Mouse (Mus musculus) spleen, postnatal 10 days (tissue): Measurements from ENCODE around the gene Ifit3.
"Not testable (repeated sequence)": the region's sequence is repeated elsewhere in the genome, so short reads cannot be mapped to it uniquely, and the experiment has no call there.

Experiments used
- DNase-seq, 2 experiments: peaks; one replicate each; pipeline ENCODE4 v3.0.0; 2021 to 2022; ENCODE audit warnings: low spot score in 2 of 2

Ifit3 gene

DNA sequence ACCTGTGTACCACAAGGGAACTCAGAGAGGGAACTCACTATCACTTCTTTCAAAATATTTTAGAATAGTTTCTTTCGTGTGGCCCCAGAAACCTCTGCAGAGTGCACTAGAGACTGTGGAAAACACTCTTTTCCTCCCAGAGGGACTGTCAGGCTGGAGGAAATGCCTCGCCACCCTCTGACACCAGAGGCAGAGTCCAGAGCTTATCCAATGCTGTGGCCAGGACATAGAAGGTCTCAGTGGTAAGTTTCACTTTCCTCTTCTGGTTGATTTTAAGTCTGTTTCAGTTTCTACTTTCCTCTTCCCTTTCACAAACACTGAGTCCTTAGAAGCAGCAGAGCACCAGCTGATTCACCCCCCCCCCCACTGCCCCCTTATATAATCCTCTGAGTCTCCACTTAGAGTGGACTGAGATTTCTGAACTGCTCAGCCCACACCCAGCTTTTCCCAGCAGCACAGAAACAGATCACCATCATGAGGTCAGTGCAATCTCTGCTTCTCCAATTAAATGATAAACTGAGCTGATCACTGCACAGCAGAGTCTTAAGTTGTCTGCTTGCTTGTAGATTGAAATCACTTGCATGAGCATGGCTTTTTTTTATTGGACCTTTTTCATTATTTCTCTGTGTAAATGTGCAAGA lies at the start of gene Ifit3:
Gene Ifit3 (plus strand): TSS at position 406 of the 641 bp plus-strand sequence.
- not testable (repeated sequence) for DNase-seq

DNA sequence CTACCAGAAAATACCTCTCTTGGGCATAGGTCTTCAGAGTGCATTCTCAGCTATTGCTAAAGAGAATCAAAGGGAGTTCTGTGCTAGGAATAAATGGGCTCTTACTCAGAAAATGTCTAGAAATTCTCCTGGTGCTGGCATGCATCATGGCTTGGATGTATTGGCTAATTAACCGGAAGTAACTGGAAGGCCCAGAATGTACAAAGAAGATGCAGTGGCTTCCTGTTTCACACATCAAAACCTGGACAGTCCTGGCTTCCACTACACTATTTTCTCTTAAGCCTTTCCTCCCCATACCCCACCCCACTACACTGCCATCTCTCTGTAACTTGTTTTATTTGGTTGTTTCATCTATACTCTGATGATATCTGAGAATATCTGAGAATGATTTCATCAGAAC lies 43.9 kb upstream of the Ifit3 start:
- no peak for DNase-seq

DNA sequence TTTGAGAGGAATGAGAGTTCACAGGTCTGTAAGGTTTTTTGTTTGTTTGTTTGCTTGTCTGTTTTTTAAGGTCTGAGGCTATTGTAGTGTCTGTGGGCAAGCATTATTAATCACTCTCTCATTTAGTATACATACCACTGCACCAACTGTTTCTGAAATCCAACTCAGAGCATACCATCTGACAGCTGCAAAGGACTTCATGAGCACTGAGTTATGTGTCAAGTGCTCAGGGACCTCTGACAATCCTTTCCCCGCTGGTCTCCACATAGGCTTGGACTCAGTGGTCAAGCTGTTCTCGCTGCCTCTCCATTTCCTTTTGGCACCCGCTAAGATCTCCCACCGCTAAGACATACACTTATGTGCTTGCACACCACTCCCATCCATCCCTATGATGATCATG lies 37.1 kb upstream of the Ifit3 start:
- no peak for DNase-seq

DNA sequence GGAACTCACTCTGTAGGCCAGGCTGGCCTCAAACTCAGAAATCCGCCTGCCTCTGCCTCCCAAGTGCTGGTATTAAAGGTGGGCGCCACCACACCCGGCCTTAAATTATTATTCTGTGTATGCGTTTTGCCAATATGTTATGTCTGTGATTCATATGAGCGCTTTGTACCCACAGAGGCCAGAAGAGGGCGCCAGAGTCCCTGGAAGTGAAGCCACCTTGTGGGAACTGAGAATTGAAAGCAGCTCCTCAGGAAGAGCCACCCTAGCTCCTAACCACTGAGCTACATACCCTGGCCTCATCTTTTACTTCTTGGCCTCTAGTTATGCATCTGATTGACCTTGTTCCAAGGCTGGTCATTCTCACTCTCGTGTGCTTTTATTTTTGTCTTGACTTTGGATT lies 35.4 kb upstream of the Ifit3 start:
- peak; percentile 72 to 90 for DNase-seq

DNA sequence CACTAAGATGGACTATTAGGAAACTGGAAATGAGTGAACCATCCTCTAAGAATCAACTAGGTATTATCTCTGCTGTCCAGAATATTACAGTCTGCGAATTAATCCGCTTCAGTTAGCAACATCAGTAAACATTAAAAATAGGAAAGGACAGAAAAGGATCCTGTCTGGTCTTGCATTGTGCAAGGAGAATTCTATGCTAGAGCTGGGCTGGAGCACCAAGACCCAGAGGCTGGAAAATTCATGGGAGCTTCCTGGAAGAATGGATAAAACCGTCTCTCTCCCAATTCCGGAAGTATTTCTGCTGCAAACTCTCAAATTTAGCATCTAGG lies 33.2 kb upstream of the Ifit3 start:
- no peak for DNase-seq

DNA sequence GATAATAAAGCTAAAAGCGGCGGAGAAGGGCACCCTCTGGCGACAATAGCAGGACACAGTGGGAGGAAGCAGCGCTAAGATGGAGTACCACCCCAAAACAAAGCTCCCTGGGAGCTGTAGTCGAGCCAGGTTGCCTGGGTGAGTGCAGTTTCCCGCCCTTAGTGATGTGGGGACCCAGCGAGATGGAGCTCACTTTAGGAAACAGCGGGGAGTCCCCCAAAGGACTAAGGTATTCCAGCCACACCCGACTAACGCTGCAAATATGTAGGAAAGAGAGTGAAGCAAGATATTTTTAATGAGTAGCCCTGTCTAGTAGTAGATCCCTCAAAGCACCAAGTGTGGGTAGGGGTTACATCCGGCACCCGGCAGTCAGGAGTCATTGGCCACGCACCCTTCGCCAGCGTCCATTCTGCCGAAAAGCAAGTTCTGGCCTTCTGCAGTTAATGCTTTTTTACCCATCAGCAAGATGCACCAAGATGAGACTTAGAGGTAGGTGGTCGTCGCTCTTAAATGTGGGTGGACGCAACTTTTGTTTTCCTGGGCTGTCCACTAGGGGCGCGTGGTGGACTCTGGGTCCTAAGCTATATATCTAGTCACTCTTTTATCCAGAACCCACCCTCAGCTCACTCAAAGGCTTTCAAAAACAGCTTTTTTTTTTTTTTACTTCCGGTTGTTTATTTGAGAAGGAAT lies 32.7 kb upstream of the Ifit3 start, which contains the start of gene Ifit2:
Gene Ifit2 (plus strand): TSS at position 161 of the 690 bp plus-strand sequence.
- peak; percentile 44 to 75 for DNase-seq

DNA sequence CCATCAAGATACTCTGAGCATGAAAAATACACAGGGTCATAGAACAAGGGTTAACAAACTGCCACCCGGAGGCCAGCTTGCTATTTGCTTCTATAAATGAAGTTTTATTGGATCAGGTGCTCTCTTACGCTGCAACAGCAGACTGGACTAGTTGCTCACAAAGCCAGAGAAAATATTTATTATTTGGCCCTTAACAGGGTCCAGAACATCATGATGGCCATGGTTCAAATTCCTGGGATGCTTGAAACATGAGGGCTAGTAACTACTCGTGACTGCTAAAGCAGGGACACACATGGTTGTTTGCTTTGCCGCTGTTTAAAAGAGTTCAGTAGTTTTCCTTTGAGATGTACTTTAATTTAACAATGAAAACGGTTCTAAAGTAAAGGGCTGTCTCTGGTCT lies 31.4 kb upstream of the Ifit3 start:
- DNase-seq, result no peak

DNA sequence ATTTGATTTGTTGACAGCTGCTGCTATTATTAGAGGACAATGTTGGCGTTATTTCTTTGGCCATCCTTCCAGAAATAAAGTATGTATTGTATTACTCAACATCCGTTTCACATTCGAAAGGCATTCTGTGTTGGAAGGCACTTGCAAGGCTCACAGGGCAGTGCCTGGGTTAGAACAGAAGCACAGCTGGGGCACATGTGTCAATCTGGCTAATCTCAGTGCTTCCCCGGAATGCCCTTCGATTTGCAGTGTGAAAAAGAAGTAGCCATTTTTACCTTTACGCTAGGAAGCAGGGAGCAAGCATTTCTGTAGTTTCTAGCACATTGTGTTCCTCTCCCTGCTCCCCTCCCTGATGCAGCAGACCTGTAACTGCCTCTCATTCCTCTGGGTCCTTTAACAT lies 30.3 kb upstream of the Ifit3 start:
- no peak for DNase-seq

DNA sequence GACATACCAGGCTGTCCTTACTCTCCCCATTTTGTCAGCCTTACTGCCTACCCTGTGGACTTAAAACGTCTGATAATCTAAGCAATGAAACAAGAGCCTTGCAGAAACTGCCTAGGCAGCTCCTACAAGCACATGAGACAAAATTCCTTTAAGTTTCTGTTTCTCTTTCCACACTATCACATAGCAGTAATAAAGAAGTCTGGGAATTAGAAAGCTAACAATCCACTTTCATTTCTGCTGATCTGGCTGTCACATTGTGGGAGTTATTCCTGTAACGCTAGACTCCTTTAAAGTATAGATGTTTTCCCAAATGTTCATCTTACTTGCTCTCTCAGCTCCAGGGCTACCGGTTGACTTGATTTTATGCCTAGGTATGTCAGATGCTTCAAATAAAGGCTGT lies 29.8 kb upstream of the Ifit3 start:
- no peak for DNase-seq

DNA sequence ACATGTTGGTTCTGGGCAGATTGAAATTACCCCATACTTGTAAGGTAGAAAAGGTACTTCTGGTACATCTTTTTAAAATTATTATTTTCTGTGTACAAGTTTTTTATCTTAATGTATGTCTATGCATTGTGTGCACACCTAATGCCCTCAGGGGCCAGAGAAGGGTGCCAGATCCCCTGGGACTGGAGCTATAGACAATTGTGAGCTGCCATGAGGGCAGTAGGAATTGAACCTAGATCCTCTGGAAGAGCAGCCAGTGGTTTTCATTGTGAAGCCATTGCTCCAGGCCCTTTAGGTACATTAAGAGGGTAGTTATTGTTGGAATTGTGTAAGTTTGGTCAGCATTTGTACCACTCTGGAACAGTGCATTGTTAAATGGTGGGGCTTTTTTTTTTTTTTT lies 29.3 kb upstream of the Ifit3 start:
- no peak for DNase-seq

DNA sequence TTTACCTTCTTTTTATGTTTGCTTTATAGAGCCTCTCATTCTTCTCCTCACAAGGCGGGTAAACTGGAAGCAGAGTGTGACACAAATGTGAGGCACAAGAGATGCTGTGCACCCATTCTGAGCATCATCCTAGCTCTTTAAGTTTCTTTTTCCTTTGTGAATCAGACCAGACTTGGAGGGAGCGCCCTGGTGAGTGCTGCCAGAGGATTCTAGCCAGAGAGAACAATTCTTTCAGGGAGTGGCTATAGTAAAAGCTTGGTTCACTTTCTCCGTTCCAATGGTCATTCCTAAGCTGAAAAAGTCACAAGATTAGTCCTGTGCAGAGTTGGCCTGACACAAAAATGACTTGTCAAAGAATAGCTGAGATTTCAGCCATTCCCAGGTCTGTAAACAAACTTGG lies 26.7 kb upstream of the Ifit3 start:
- no peak for DNase-seq

DNA sequence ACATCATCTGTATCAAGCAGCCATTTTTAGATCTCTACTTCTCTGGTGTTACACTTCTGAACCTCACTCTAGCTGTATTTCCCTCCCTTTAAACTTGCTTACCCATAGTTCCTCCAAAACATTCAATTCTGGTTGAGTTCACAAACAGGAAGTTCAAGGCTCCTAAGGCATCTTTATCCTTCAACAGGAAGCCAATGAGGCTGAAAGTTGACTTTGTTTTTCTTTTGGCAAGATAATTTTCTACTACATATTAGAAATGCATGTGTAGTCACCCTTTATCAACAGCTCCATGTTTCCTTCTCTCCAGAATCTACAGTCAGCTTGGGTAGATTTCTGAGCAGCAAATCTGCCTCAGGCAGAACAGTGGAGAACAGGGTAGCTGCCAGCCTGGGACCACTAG lies 20.8 kb upstream of the Ifit3 start:
- DNase-seq, result no peak

DNA sequence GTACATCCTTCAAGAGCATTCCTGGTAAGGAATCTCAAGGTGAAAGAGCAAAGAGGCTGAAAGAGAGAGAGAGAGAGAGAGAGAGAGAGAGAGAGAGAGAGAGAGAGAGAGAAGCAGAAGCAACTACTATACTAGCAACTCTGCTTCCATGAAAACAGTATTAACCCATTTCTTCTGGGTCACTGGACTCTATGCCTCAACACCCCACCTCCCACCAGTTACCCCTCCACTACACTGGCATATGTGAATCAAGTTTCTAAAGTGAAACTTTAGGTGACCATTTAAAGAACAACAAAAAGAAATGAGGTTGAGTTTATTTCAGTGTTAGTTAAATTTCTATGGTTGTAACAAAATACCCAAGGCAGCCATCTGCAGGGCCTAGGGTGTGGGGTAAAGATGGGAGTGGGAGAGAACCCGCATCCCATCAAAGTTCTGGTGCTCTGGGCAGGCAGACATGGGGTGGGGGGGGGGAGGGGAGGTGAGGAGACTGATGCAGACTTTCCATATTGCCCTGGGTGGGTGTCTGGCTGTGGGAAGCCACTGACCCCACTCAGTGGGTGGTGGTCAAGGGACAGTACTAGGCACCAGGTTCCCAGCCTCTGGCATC lies 17.1 kb upstream of the Ifit3 start:
- DNase-seq, result no peak

DNA sequence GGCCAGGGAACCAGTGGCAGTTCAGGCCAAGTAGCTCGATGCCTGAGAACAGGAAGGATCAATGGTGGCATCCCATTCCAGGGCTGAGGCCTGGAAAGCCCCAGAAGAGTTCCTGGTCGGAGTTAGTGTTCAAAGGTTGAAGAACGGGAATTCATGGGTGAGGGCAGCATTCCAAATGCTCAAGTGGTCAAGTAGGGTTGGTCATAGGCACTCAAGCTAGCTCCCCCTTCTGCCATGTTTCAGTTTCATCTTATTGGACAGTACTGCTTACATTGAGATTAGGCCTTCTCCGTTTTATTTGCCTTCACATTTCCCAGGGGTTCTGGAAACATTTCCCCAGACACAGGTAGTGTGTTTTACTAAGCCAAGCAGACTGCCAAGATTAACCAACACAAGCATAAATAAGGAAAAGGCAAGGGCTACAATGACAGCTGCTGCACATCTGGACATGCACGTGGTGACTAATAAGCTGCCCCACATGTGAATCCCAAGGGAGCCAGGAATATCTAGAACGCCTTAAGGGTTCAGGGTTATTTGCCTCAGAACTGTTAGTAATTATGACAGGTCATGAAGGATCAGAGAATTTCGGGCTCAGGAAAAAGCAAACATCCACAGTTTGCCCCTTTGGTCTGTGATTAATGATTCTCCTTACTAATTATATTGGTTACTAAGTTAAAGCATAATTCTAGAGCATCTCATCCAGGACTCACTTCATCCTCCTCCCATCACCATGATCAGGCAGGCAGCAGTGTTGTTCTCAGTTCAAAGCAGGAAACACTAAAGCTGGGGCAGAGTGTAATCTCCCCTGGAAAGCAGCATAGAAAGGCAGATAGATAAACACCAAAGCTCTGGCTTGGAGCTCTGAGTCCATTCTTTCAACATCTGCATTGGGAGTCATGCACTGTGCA lies 14.1 kb upstream of the Ifit3 start:
- no peak for DNase-seq

DNA sequence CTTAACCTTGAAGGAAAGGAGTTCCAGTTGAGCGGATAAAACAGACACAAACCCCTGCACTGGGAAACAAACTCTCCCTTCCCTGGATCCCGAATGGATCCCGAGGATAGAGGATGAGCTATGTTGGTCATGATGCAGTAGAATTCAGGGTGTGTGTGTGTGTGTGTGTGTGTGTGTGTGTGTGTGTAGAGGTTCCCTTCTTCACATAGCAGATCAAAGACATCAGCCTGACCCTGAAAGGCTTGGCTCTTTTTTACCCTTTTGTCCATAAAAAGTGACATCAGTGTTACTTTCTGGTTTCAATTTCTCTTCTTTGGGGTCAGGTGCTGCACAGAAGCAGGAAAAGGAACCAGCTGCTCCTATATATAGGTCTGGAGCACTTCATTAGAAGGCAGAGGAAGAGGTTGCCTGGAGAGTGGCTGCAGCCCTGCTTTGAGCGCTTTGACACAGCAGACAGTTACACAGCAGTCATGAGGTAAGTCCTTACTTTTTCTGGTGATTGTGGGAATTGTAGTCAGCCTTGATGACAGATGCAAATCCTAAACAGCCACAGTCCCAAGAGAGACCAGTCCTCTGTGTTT lies 13.3 kb upstream of the Ifit3 start:
- DNase-seq, result no peak

DNA sequence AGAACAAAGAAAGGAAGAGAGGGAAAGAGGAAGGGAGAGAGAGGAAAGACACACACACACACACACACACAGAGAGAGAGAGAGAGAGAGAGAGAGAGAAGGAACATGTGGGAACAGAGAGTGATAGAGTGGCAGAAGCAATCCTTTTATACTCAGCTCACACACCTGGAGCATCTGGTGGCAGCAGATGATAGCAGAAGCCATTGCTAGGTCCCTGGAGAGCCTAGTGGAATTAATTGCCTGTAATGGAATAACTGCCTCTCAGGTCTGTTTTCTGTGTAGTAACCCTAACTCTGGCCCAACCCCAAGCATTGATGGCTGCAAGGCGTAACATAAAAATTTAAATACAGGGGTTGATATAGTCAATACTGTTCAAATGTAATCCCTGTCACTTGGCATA lies 12.3 kb upstream of the Ifit3 start:
- no peak for DNase-seq

DNA sequence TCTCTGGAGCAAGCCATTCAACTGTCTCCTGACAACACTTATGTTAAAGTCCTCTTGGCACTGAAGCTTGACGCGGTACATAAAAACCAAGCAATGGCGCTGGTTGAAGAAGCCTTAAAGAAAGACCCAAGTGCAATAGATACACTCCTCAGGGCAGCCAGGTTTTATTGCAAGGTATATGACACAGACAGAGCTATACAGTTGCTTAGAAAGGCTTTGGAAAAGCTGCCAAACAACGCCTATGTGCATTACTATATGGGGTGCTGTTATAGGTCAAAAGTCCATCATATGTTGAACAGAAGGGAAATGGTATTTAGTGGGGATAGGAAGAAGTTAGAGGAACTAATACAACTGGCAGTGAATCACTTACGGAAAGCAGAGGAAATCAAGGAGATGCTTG lies 9.7 kb upstream of the Ifit3 start:
- no peak for DNase-seq

DNA sequence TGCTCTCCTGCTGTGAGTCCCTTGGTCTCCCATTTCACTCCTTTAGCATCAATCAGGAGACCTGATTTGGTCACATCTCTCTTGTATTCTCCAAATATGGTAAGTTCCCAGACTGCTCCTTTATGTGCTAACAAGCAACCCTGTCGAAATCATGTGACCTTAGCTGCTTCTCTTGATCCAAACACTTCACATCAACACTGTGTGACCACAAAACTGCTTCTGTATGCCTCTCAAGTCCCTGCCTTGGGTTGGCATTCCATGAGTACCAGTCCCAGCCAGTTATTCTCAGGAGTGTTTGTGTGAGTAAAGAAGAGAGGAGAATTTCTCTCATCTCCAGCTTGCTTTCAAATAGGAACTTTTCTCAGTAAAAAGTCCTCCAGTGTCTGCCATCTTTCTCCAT lies 6.2 kb upstream of the Ifit3 start:
- no peak for DNase-seq

DNA sequence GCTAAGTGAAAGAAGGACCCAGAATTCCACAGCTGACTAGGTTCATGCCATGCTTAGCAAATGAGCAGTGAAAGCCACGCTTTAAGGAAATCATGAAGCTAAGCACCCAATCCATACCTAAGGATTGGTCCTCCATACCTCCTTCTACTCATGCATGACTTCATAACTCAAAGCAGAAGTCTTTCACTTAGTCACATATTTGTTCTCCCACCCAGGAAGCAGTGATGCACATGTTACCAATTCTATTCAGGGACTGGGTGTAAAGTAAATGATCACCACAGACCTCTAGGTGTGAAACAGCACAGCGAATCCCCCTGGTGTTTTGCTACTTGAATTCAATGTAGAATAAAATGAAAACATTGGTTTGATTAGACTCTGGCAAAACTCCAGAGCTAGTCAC lies 635 bp upstream of the Ifit3 start:
- not testable (repeated sequence) for DNase-seq

DNA sequence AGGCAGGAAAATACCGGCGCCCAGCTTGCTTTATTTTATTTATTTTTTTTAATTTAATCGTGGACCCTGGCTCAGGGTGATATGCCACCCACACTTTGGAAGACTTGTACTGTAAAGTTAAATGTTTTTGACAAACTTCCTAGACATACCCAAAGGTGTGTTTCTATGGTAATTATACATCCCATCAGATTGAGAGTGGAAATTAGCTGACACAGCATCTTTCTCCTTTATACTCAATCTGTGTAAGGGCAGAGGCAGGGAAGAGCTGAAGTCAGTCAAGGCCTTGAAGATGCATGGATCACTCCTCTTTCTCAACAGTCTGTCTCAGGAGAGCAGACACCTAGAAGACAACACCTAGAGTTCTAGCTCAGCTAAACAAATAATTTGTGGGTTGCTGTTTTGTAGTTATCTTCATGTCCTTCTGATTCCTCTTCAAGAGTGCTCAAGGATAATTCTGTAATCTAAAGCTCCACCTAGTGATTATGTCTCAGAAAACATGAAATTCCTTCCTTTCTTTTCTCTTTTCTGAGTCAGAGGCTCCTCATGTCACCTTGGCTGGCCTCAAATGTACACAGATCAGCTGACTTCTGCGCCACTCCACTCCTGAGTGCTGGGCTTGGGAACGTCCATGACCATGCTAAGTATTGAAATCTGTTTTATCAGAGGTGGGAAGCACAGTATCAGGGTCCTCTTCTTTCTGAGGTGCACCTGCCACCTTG lies 2.6 kb downstream of the Ifit3 start:
- not testable (repeated sequence) for DNase-seq
